14 mouse cellular contexts compared by ENCODE assay signal in genomic region chr8:111577880-111578533, GRCm38 (mm10).
"Had no signal": no experiment of that assay in that cellular context is flagged by ENCODE, and none has a peak within 500 bp of the region (broad histone marks: within the 10 kb centered on the region; RNA-seq: fewer than 3 reads in every experiment).

No protein-coding gene starts in this region.

- H3K36me3 ChIP-seq: lung, embryonic 15.5 days; neural tube, embryonic 15.5 days had no signal

- H3K4me2 ChIP-seq: liver, embryonic 12.5 days; lung, embryonic 15.5 days; midbrain, embryonic 12.5 days; neural tube, embryonic 15.5 days had no signal

- H3K9me3 ChIP-seq: limb, embryonic 10.5 days; liver, embryonic 12.5 days; lung, embryonic 15.5 days; midbrain, embryonic 12.5 days; neural tube, embryonic 15.5 days had no signal

- ATAC-seq: liver, embryonic 12.5 days had no signal

- DNase-seq: kidney, adult 18-20 months; kidney, postnatal 10 days; kidney, postnatal 4 days; lung, postnatal 14 days; right cerebral cortex, adult 18-20 months; right cerebral cortex, postnatal 25 days had no signal

- H3K4me3 ChIP-seq: layer of hippocampus, adult 2 months; limb, embryonic 10.5 days; liver, embryonic 12.5 days; lung, embryonic 15.5 days; megakaryocyte, embryonic 14.5 days; midbrain, embryonic 12.5 days; neural tube, embryonic 15.5 days had no signal

- H3K27me3 ChIP-seq: liver, embryonic 12.5 days; lung, embryonic 15.5 days; midbrain, embryonic 12.5 days; neural tube, embryonic 15.5 days had no signal

- H3K9ac ChIP-seq: liver, embryonic 12.5 days; lung, embryonic 15.5 days; midbrain, embryonic 12.5 days; neural tube, embryonic 15.5 days had no signal

- H3K4me1 ChIP-seq: megakaryocyte, embryonic 14.5 days had no signal

- H3K27ac ChIP-seq: layer of hippocampus, adult 2 months; limb, embryonic 10.5 days; liver, embryonic 12.5 days; lung, embryonic 15.5 days; macrophage; neural tube, embryonic 15.5 days had no signal
